Mouse (Mus musculus) embryonic facial prominence, embryonic 12.5 days (tissue): ENCODE measurements around the gene Ypel3. TPM values are rescaled to one million over a fixed set of nuclear protein-coding genes. Genes with fewer than 3 reads are reported as not detected.

Source experiments
- ATAC-seq: fragments of 200-750 bp; cut with Nextera tagmentation; 2 replicates; pipeline ENCODE4 v1.8.0; 2017; ENCODE audit not compliant: insufficient number of reproducible peaks, insufficient read depth, low FRiP score, low TSS enrichment
- H3K27ac ChIP-seq: fragments of 300-500 bp; sonication (generic); 2 replicates; pipeline ENCODE4 v1.5.1; 2016; ENCODE audit warnings: mild to moderate bottlenecking
- H3K27me3 ChIP-seq: fragments of 300-500 bp; sonication (generic); 2 replicates; pipeline ENCODE4 v1.6.1; 2016; ENCODE audit warnings: mild to moderate bottlenecking, moderate library complexity
- H3K36me3 ChIP-seq: fragments of 300-500 bp; sonication (generic); 2 replicates; pipeline ENCODE4 v1.6.1; 2016; ENCODE audit warnings: mild to moderate bottlenecking
- H3K4me1 ChIP-seq: fragments of 300-500 bp; sonication (generic); 2 replicates; pipeline ENCODE4 v1.6.1; 2016
- H3K4me2 ChIP-seq: fragments of 300-500 bp; sonication (generic); replicated peaks from 2 replicates; pipeline ENCODE4 v1.6.1; 2016; ENCODE audit warnings: mild to moderate bottlenecking, moderate library complexity
- H3K4me3 ChIP-seq: fragments of 300-500 bp; sonication (generic); 2 replicates; pipeline ENCODE4 v1.5.1; 2016; ENCODE audit warnings: mild to moderate bottlenecking
- H3K9ac ChIP-seq: fragments of 300-500 bp; sonication (generic); 2 replicates; pipeline ENCODE4 v1.6.1; 2016; ENCODE audit warnings: mild to moderate bottlenecking, moderate library complexity
- H3K9me3 ChIP-seq: fragments of 300-500 bp; sonication (generic); 2 replicates; pipeline ENCODE4 v1.6.1; 2016; ENCODE audit warnings: mild to moderate bottlenecking, moderate library complexity
- WGBS: fragments of 180-500 bp; shearing (Covaris S2); methylation state at CpG from one replicate; pipeline ENCODE4 v1.1.7; 2016; 5-methylcytosine and 5-hydroxymethylcytosine counted together
- polyA plus RNA-seq: library from polyadenylated mRNA; unstranded; fragments of >200 nt; fragmentation: Nextera tagmentation; extraction: Ambion mirVana; gene quantifications from 2 replicates; pipeline ENCODE4 v1.2.1, GENCODE M21; 2016

Gene Ypel3
- polyA plus RNA-seq, 1 experiment from 2014 or later, result 118 TPM

- peaks cover 28% of the 10 kb centered on the region for H3K36me3 ChIP-seq
- no peak overlapping the region for H3K4me3 ChIP-seq
- H3K9me3 ChIP-seq, result no peaks in the 10 kb centered on the region
- peaks cover 37% of the 10 kb centered on the region for H3K4me1 ChIP-seq
- H3K4me2 ChIP-seq, result no peak overlapping the region
- no peak overlapping the region for H3K9ac ChIP-seq
- no peak for ATAC-seq
- no peak overlapping the region for H3K27ac ChIP-seq
- no peaks in the 10 kb centered on the region for H3K27me3 ChIP-seq
- WGBS, result 80% methylated on average over 16 of the region's 16 CpGs
Observed at GRCm38 (mm10) chr7:126795387-126796317, 18.9 kb downstream of the Ypel3 start.

GRCm38 (mm10) chr7:126796350-126796932 is 19.7 kb downstream of the Ypel3 start:
- H3K9me3 ChIP-seq, result no peaks in the 10 kb centered on the region
- no peaks in the 10 kb centered on the region for H3K27me3 ChIP-seq
- H3K27ac ChIP-seq, result no peak overlapping the region
- H3K4me1 ChIP-seq, result peaks cover 35% of the 10 kb centered on the region
- peaks cover 28% of the 10 kb centered on the region for H3K36me3 ChIP-seq
- H3K4me2 ChIP-seq, result peak overlapping the region; percentile 84
- ATAC-seq, result no peak
- H3K9ac ChIP-seq, result no peak overlapping the region; the same call in 1 of the 2 replicates
- H3K4me3 ChIP-seq, result no peak overlapping the region
- 76% methylated on average over 8 of the region's 8 CpGs for WGBS

GRCm38 (mm10) chr7:126797411-126798126 is 20.8 kb downstream of the Ypel3 start, which contains the start of gene Fam57b:
Gene Fam57b, plus strand, starts transcription at chr7:126797668.
- Histone ChIP-seq H3K4me2 (peak within 1 kb of the TSS; percentile 84), H3K36me3 (peaks cover 28% of the 10 kb centered on the region), H3K27ac (peak within 1 kb of the TSS; percentile 95), H3K9me3 (no peaks in the 10 kb centered on the region), H3K27me3 (no peaks in the 10 kb centered on the region), H3K9ac (peak within 1 kb of the TSS; percentile 88), H3K4me1 (peaks cover 35% of the 10 kb centered on the region), H3K4me3 (peak within 1 kb of the TSS; percentile 85)
- WGBS, result 30% methylated on average over 21 of the region's 21 CpGs
- no peak for ATAC-seq

GRCm38 (mm10) chr7:126798127-126799049 is 21.6 kb downstream of the Ypel3 start:
- no peak for ATAC-seq
- H3K36me3 ChIP-seq, result peaks cover 30% of the 10 kb centered on the region
- H3K9me3 ChIP-seq, result no peaks in the 10 kb centered on the region
- peak overlapping the region; percentile 88 for H3K9ac ChIP-seq
- H3K27ac ChIP-seq, result peak overlapping the region; percentile 95
- under 1% methylated on average over 40 of the region's 40 CpGs for WGBS
- no peaks in the 10 kb centered on the region for H3K27me3 ChIP-seq
- H3K4me2 ChIP-seq, result peak overlapping the region; percentile 84
- peaks cover 30% of the 10 kb centered on the region for H3K4me1 ChIP-seq
- peak overlapping the region; percentile 85 for H3K4me3 ChIP-seq

GRCm38 (mm10) chr7:126799050-126799467 is 22.3 kb downstream of the Ypel3 start:
- H3K4me3 ChIP-seq, result peak overlapping the region; percentile 85
- peak overlapping the region; percentile 88 for H3K9ac ChIP-seq
- peak overlapping the region; percentile 95 for H3K27ac ChIP-seq
- H3K36me3 ChIP-seq, result peaks cover 33% of the 10 kb centered on the region
- no peaks in the 10 kb centered on the region for H3K27me3 ChIP-seq
- peak overlapping the region; percentile 84 for H3K4me2 ChIP-seq
- peaks cover 30% of the 10 kb centered on the region for H3K4me1 ChIP-seq
- no peaks in the 10 kb centered on the region for H3K9me3 ChIP-seq
- WGBS, result under 1% methylated on average over 29 of the region's 36 CpGs
- ATAC-seq, result peak; percentile 95

GRCm38 (mm10) chr7:126799468-126800268 is 22.9 kb downstream of the Ypel3 start:
- Histone ChIP-seq H3K4me1 (peaks cover 30% of the 10 kb centered on the region), H3K9me3 (no peaks in the 10 kb centered on the region), H3K9ac (peak overlapping the region; percentile 88), H3K27ac (peak overlapping the region; percentile 95), H3K27me3 (no peaks in the 10 kb centered on the region), H3K4me2 (peak overlapping the region; percentile 84), H3K36me3 (peaks cover 30% of the 10 kb centered on the region), H3K4me3 (peak overlapping the region; percentile 85)
- WGBS, result under 1% methylated on average over 36 of the region's 38 CpGs
- ATAC-seq, result peak; percentile 87

GRCm38 (mm10) chr7:126800269-126801056 is 23.7 kb downstream of the Ypel3 start:
- WGBS, result 50% methylated on average over 5 of the region's 5 CpGs
- Histone ChIP-seq H3K27me3 (no peaks in the 10 kb centered on the region), H3K4me3 (peak overlapping the region; percentile 85), H3K9ac (peak overlapping the region; percentile 88), H3K9me3 (no peaks in the 10 kb centered on the region), H3K4me2 (peak overlapping the region; percentile 84), H3K27ac (peak overlapping the region; percentile 95), H3K36me3 (peaks cover 22% of the 10 kb centered on the region), H3K4me1 (peaks cover 30% of the 10 kb centered on the region)
- no peak for ATAC-seq

- Histone ChIP-seq H3K36me3 (peaks cover 16% of the 10 kb centered on the region), H3K27ac (no peak overlapping the region), H3K4me2 (no peak overlapping the region), H3K9ac (0 out of 2 replicates have a peak overlapping the region, but pooled peaks have one; percentile 15), H3K4me3 (no peak overlapping the region), H3K4me1 (peaks cover 30% of the 10 kb centered on the region), H3K9me3 (no peaks in the 10 kb centered on the region), H3K27me3 (no peaks in the 10 kb centered on the region)
- ATAC-seq, result no peak
- WGBS, result 96% methylated on average over 16 of the region's 16 CpGs
Observed at GRCm38 (mm10) chr7:126801057-126801422, 24.3 kb downstream of the Ypel3 start.

- no peak overlapping the region for H3K4me3 ChIP-seq
- H3K4me1 ChIP-seq, result peaks cover 23% of the 10 kb centered on the region
- H3K27ac ChIP-seq, result no peak overlapping the region
- no peaks in the 10 kb centered on the region for H3K9me3 ChIP-seq
- no peak for ATAC-seq
- H3K4me2 ChIP-seq, result no peak overlapping the region
- peaks cover 10% of the 10 kb centered on the region; the same call in 1 of the 2 replicates for H3K36me3 ChIP-seq
- WGBS, result 85% methylated on average over 11 of the region's 11 CpGs
- H3K9ac ChIP-seq, result no peak overlapping the region
- no peaks in the 10 kb centered on the region for H3K27me3 ChIP-seq
Observed at GRCm38 (mm10) chr7:126802134-126802889, 25.6 kb downstream of the Ypel3 start.
